In the genomic region with DNA sequence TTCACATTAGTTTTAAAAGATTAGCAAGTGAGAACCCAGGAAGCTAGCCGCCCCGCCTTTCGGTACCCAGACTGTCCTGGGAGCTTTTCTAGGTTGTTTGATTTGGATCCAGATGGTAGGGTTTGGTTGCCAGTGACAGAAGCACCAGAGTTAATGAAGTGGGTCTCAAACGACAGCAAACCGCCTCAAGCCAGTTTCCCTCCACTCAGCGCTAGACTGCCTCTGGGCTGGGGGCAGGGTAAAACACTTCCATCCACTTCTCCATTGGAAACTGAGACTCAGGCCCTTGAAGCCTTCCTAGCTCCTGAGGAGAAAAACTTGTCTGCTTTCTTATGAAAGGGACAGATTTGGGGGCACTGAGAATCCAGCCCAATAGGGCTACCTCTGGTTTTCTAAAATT, we compare ENCODE assay signal across 28 mouse cellular contexts. TPM values are rescaled to one million over a fixed set of nuclear protein-coding genes. Genes with fewer than 3 reads are reported as not detected.
DNase-seq lines count a peak whose midpoint lies in the region; ATAC-seq and TF ChIP-seq lines count a peak whose summit lies in the region.
"Had no signal": no experiment of that assay in that cellular context is flagged by ENCODE, and none has a peak within 500 bp of the region (broad histone marks: within the 10 kb centered on the region; RNA-seq: fewer than 3 reads in every experiment).

No protein-coding gene starts in this region.

- H3K9me3 ChIP-seq in limb, embryonic 11.5 days (ENCODE audit: control insufficient read depth, low read length), result no peaks in the 10 kb centered on the region
- no peaks in the 10 kb centered on the region for H3K9me3 ChIP-seq in limb, embryonic 10.5 days (replicated peaks)
- H3K9me3 ChIP-seq in E14TG2a.4 (ENCODE audit: low read length), result peaks cover 2% of the 10 kb centered on the region
- H3K9me3 ChIP-seq: embryonic facial prominence, embryonic 15.5 days; forebrain, embryonic 10.5 days; heart, embryonic 15.5 days; intestine, embryonic 15.5 days had no signal

- H3K9ac ChIP-seq in limb, embryonic 11.5 days (ENCODE audit: low read length), result no peak overlapping the region
- H3K9ac ChIP-seq: embryonic facial prominence, embryonic 15.5 days; heart, embryonic 15.5 days; hindbrain, embryonic 14.5 days; intestine, embryonic 15.5 days had no signal

- H3K27ac ChIP-seq in limb, embryonic 11.5 days (replicated peaks; ENCODE audit: low read depth, low read length), result no peak overlapping the region
- H3K27ac ChIP-seq in limb, embryonic 10.5 days, result no peak overlapping the region
- peak overlapping the region; percentile 96 for H3K27ac ChIP-seq in macrophage
- H3K27ac ChIP-seq: embryonic facial prominence, embryonic 15.5 days; forebrain, embryonic 10.5 days; gastrocnemius, adult 2 months; heart, embryonic 15.5 days; hindbrain, embryonic 14.5 days; intestine, embryonic 15.5 days had no signal

- DNase-seq in limb, embryonic 11.5 days (ENCODE audit: low spot score), result peak; percentile 20
- no peak for DNase-seq in limb, embryonic 10.5 days (ENCODE audit: low spot score)
- DNase-seq in ZHBTc4 (ENCODE audit: low read depth, low spot score), result peak; percentile 74
- DNase-seq in gastrocnemius, postnatal 4 days (ENCODE audit: low spot score in 2 of 2), result no peak
- no peak for DNase-seq in heart, adult 9 months (ENCODE audit: low spot score in 2 of 2)
- DNase-seq: adrenal gland, postnatal 10 days; B cell, adult 2 months; cerebellum, adult 11 months; cerebellum, adult 8-10 months; cerebellum, postnatal 14 days; embryo, embryonic 11 days; gastrocnemius, adult 2 months; gastrocnemius, postnatal 25 days; heart, adult 11 months; heart, postnatal 14 days had no signal

- no peak overlapping the region for H3K4me3 ChIP-seq in limb, embryonic 11.5 days (ENCODE audit: low read depth, low read length)
- no peak overlapping the region for H3K4me3 ChIP-seq in limb, embryonic 10.5 days
- H3K4me3 ChIP-seq in E14TG2a.4 (replicated peaks; ENCODE audit: low read length) (0 out of 2 replicates have a peak overlapping the region, but pooled peaks have one; percentile 2), macrophage (ENCODE audit: inconsistent target) (peak overlapping the region; percentile 55)
- H3K4me3 ChIP-seq: embryonic facial prominence, embryonic 15.5 days; erythroblast, embryonic 14.5 days; forebrain, embryonic 10.5 days; heart, embryonic 15.5 days; intestine, embryonic 15.5 days had no signal

- no peaks in the 10 kb centered on the region for H3K36me3 ChIP-seq in limb, embryonic 11.5 days (ENCODE audit: control insufficient read depth, insufficient read depth, low read length)
- H3K36me3 ChIP-seq in limb, embryonic 10.5 days, result no peaks in the 10 kb centered on the region
- no peaks in the 10 kb centered on the region for H3K36me3 ChIP-seq in E14TG2a.4 (ENCODE audit: insufficient read depth, low read length)
- peaks cover 27% of the 10 kb centered on the region for H3K36me3 ChIP-seq in macrophage (ENCODE audit: inconsistent target)
- H3K36me3 ChIP-seq: embryonic facial prominence, embryonic 15.5 days; forebrain, embryonic 10.5 days; heart, embryonic 15.5 days; intestine, embryonic 15.5 days had no signal

- no peak for TF ChIP-seq CTCF in E14TG2a.4 (conservative IDR thresholded peaks at IDR 0.05; ENCODE audit: low read length)

- H3K4me1 ChIP-seq in limb, embryonic 11.5 days (ENCODE audit: control insufficient read depth, insufficient read depth, low read length), result no peaks in the 10 kb centered on the region
- peaks cover 5% of the 10 kb centered on the region; the same call in 1 of the 2 replicates for H3K4me1 ChIP-seq in limb, embryonic 10.5 days
- H3K4me1 ChIP-seq in E14TG2a.4 (replicated peaks; ENCODE audit: low read depth, low read length), result peaks cover 41% of the 10 kb centered on the region
- H3K4me1 ChIP-seq: embryonic facial prominence, embryonic 15.5 days; heart, embryonic 15.5 days; intestine, embryonic 15.5 days had no signal

- H3K27me3 ChIP-seq in limb, embryonic 11.5 days (ENCODE audit: control insufficient read depth, insufficient read depth, low read length), result no peaks in the 10 kb centered on the region
- no peaks in the 10 kb centered on the region for H3K27me3 ChIP-seq in limb, embryonic 10.5 days (ENCODE audit: low read depth, poor library complexity, severe bottlenecking)
- peaks cover 4% of the 10 kb centered on the region; the same call in 1 of the 2 replicates for H3K27me3 ChIP-seq in E14TG2a.4 (ENCODE audit: insufficient read depth, low read length)
- H3K27me3 ChIP-seq: embryonic facial prominence, embryonic 15.5 days; intestine, embryonic 15.5 days had no signal

- no peak overlapping the region for H3K4me2 ChIP-seq in limb, embryonic 11.5 days (ENCODE audit: low read depth, severe bottlenecking)
- H3K4me2 ChIP-seq: embryonic facial prominence, embryonic 15.5 days; heart, embryonic 11.5 days; heart, embryonic 15.5 days; hindbrain, embryonic 14.5 days; intestine, embryonic 15.5 days had no signal

- H3K79me2 ChIP-seq in macrophage (ENCODE audit: inconsistent target), result peaks cover 47% of the 10 kb centered on the region

- WGBS in limb, embryonic 11.5 days, result 41% methylated on average over 6 of the region's 6 CpGs
- 53% methylated on average over 6 of the region's 6 CpGs for WGBS in limb, embryonic 10.5 days
- whole genome bisulfite sequencing in macrophage (ENCODE audit: missing documents), result 69% methylated on average over 6 of the region's 6 CpGs

- ATAC-seq in limb, embryonic 11.5 days (ENCODE audit: insufficient number of reproducible peaks, low FRiP score, low TSS enrichment, low read depth), result no peak
- ATAC-seq: CD4-positive, CD25-positive, alpha-beta regulatory T cell, adult 4 months; forebrain, embryonic 14.5 days; intestine, embryonic 15.5 days had no signal

RNA-seq across cellular contexts. Expression of a gene that starts 1.1 kb away (rescaled TPM):
- 0.67 and 0.88 TPM in 2 replicates for polyA plus RNA-seq in limb, embryonic 11.5 days (2014; fragmentation: Nextera tagmentation; extraction: Ambion mirVana)
- polyA plus RNA-seq in limb, embryonic 10.5 days (2016; fragmentation: Nextera tagmentation; extraction: Ambion mirVana), result 0.60 and 0.85 TPM in 2 replicates
- total RNA-seq in macrophage (2018; cell fraction: chromatin; rRNA removed), result 100 to 1,000 TPM in 9 of 26 experiments, 10 to 100 TPM in 15, 1 to 10 TPM in 2; 8.7 to 261 (median 62.8) TPM
- total RNA-seq in macrophage (2018; cell fraction: cytosol; rRNA removed), result 100 to 1,000 TPM; 135 to 972 (median 379) TPM
- 100 to 1,000 TPM in 22 of 26 experiments, 10 to 100 TPM in 4; 72.1 to 770 (median 220) TPM for total RNA-seq in macrophage (2018; cell fraction: nucleus; rRNA removed)
- polyA plus RNA-seq in macrophage (2018), result 189 to 290 TPM (median 287 TPM) in 3 replicates
- total RNA-seq in gastrocnemius, postnatal 4 days (2021), result 1 to 10 TPM; 1.6 to 1.7 TPM
- total RNA-seq: common myeloid progenitor, adult 5-6 weeks had no signal
- polyA plus RNA-seq: erythroblast, embryonic 14.5 days had no signal

RNA-seq across cellular contexts. Expression of a gene that starts 23.1 kb away (rescaled TPM):
- polyA plus RNA-seq in limb, embryonic 11.5 days (2014; fragmentation: Nextera tagmentation; extraction: Ambion mirVana), result 22.3 and 24.0 TPM in 2 replicates
- 8.2 and 10.7 TPM in 2 replicates for polyA plus RNA-seq in limb, embryonic 10.5 days (2016; fragmentation: Nextera tagmentation; extraction: Ambion mirVana)
- 10 to 100 TPM in 12 of 26 experiments, 1 to 10 TPM in 4, not detected in 10; 4.5 to 55.2 (median 15.6) TPM for total RNA-seq in macrophage (2018; cell fraction: chromatin; rRNA removed)
- 10 to 100 TPM in 25 of 26 experiments, 1 to 10 TPM in 1; 4.5 to 64.0 (median 22.6) TPM for total RNA-seq in macrophage (2018; cell fraction: cytosol; rRNA removed)
- total RNA-seq in macrophage (2018; cell fraction: nucleus; rRNA removed), result 10 to 100 TPM in 12 of 26 experiments, 1 to 10 TPM in 11, not detected in 3; 3.3 to 98.4 (median 11.5) TPM
- not detected in 3 replicates for polyA plus RNA-seq in macrophage (2018)
- 100 to 1,000 TPM; 676 to 744 TPM for total RNA-seq in gastrocnemius, postnatal 4 days (2021)

RNA-seq across cellular contexts. Expression of a gene that starts 24.2 kb away (rescaled TPM):
- 73.6 and 75.8 TPM in 2 replicates for polyA plus RNA-seq in limb, embryonic 11.5 days (2014; fragmentation: Nextera tagmentation; extraction: Ambion mirVana)
- polyA plus RNA-seq in limb, embryonic 10.5 days (2016; fragmentation: Nextera tagmentation; extraction: Ambion mirVana), result 48.3 and 54.0 TPM in 2 replicates
- total RNA-seq in macrophage (2018; cell fraction: chromatin; rRNA removed), result 10 to 100 TPM in 13 of 26 experiments, 1 to 10 TPM in 10, not detected in 3; 1.8 to 70.3 (median 11.4) TPM
- 100 to 1,000 TPM in 2 of 26 experiments, 10 to 100 TPM in 23, 1 to 10 TPM in 1; 3.3 to 121 (median 38.4) TPM for total RNA-seq in macrophage (2018; cell fraction: cytosol; rRNA removed)
- 10 to 100 TPM in 16 of 26 experiments, 1 to 10 TPM in 10; 2.0 to 65.6 (median 12.7) TPM for total RNA-seq in macrophage (2018; cell fraction: nucleus; rRNA removed)
- polyA plus RNA-seq in macrophage (2018), result not detected in 3 replicates
- 100 to 1,000 TPM; 677 to 879 TPM for total RNA-seq in gastrocnemius, postnatal 4 days (2021)

RNA-seq across cellular contexts. Expression of a gene that starts 29.5 kb away (rescaled TPM):
- 5.4 and 5.7 TPM in 2 replicates for polyA plus RNA-seq in limb, embryonic 11.5 days (2014; fragmentation: Nextera tagmentation; extraction: Ambion mirVana)
- 7.7 and 9.4 TPM in 2 replicates for polyA plus RNA-seq in limb, embryonic 10.5 days (2016; fragmentation: Nextera tagmentation; extraction: Ambion mirVana)
- total RNA-seq in macrophage (2018; cell fraction: chromatin; rRNA removed), result 10 to 100 TPM in 7 of 26 experiments, 1 to 10 TPM in 19; 1.6 to 32.3 (median 3.5) TPM
- total RNA-seq in macrophage (2018; cell fraction: cytosol; rRNA removed), result 10 to 100 TPM in 8 of 26 experiments, 1 to 10 TPM in 18; 2.0 to 18.5 (median 6.1) TPM
- total RNA-seq in macrophage (2018; cell fraction: nucleus; rRNA removed), result 10 to 100 TPM in 10 of 26 experiments, 1 to 10 TPM in 16; 2.0 to 52.7 (median 8.6) TPM
- polyA plus RNA-seq in macrophage (2018), result 0.30 to 0.62 TPM in 2 of 3 replicates, not detected in the other
- 10 to 100 TPM; 74.6 to 96.7 TPM for total RNA-seq in gastrocnemius, postnatal 4 days (2021)

RNA-seq across cellular contexts. Expression of a gene that starts 46.2 kb away (rescaled TPM):
- 0.28 TPM in 1 of 2 replicates, not detected in the other for polyA plus RNA-seq in limb, embryonic 11.5 days (2014; fragmentation: Nextera tagmentation; extraction: Ambion mirVana)
- polyA plus RNA-seq in limb, embryonic 10.5 days (2016; fragmentation: Nextera tagmentation; extraction: Ambion mirVana), result 0.41 TPM in 1 of 2 replicates, not detected in the other
- not detected for total RNA-seq in macrophage (2018; cell fraction: chromatin; rRNA removed)
- total RNA-seq in macrophage (2018; cell fraction: cytosol; rRNA removed), result 10 to 100 TPM in 4 of 26 experiments, 1 to 10 TPM in 20, under 1 TPM in 2; 0.26 to 13.9 (median 5.0) TPM
- 1 to 10 TPM in 4 of 26 experiments, under 1 TPM in 2, not detected in 20; 0.60 to 8.0 (median 2.2) TPM for total RNA-seq in macrophage (2018; cell fraction: nucleus; rRNA removed)
- 1.7 to 8.5 TPM (median 4.8 TPM) in 3 replicates for polyA plus RNA-seq in macrophage (2018)
- under 1 TPM in 1 of 2 experiments, not detected in 1; 0.44 TPM for total RNA-seq in gastrocnemius, postnatal 4 days (2021)
- total RNA-seq: gastrocnemius, adult 2 months; gastrocnemius, postnatal 25 days; hematopoietic stem cell, adult 5-6 weeks had no signal
- polyA plus RNA-seq: CD4-positive, CD25-positive, alpha-beta regulatory T cell, adult 4 months; erythroblast, embryonic 14.5 days; forebrain, embryonic 10.5 days; forebrain, embryonic 14.5 days had no signal

Comparison
In these comparisons a context has a peak if more than half of its experiments do, and no peak if none do; other contexts are left out.
1. DNase-seq: peak in limb, embryonic 11.5 days (single experiment) and ZHBTc4 (single experiment); none in limb, embryonic 10.5 days (single experiment), gastrocnemius, postnatal 4 days (0 of 2) and heart, adult 9 months (0 of 2).
2. H3K4me3 ChIP-seq: peak in E14TG2a.4 (single experiment) and macrophage (single experiment); none in limb, embryonic 11.5 days (single experiment) and limb, embryonic 10.5 days (single experiment).
3. RNA of a gene that starts 1.1 kb away (polyA plus RNA-seq): 189 to 290 TPM in macrophage; 0.67 to 0.88 TPM in limb, embryonic 11.5 days and 0.60 to 0.85 TPM in limb, embryonic 10.5 days; every median in the first group is over 100 times any median in the second.
4. RNA of a gene that starts 24.2 kb away (polyA plus RNA-seq): 73.6 to 75.8 TPM in limb, embryonic 11.5 days and 48.3 to 54.0 TPM in limb, embryonic 10.5 days; not detected in macrophage; every median in the first group is over 10 times any median in the second.